Mouse (Mus musculus) heart, adult 2 months (tissue): ENCODE measurements around the gene Baz1a. TPM values are rescaled to one million over a fixed set of nuclear protein-coding genes. Genes with fewer than 3 reads are reported as not detected.

Experiments
- DNase-seq, 2 experiments: peaks; one replicate each; pipeline ENCODE4 v3.0.0; 2021
- H3K27ac ChIP-seq: fragments of 200-600 bp; 2 replicates; pipeline ENCODE4 v1.8.1; 2022
- H3K27me3 ChIP-seq: fragments of 200-500 bp; 2 replicates; pipeline ENCODE4 v1.6.1; 2012; ENCODE audit warnings: mild to moderate bottlenecking, low read length, inconsistent platforms, mixed read lengths; ENCODE audit not compliant: control insufficient read depth, insufficient read depth
- H3K36me3 ChIP-seq: fragments of 200-500 bp; 2 replicates; pipeline ENCODE4 v1.6.1; 2012; ENCODE audit warnings: low read length, inconsistent platforms; ENCODE audit not compliant: control insufficient read depth, insufficient read depth
- H3K4me1 ChIP-seq: fragments of 200-500 bp; 2 replicates; pipeline ENCODE4 v1.6.1; 2011; ENCODE audit warnings: low read length; ENCODE audit not compliant: control insufficient read depth, insufficient read depth
- H3K4me3 ChIP-seq: fragments of 200-600 bp; 2 replicates; pipeline ENCODE4 v1.8.1; 2022
- H3K79me2 ChIP-seq: fragments of 200-500 bp; replicated peaks from 2 replicates; pipeline ENCODE4 v1.6.1; 2012; ENCODE audit warnings: mild to moderate bottlenecking, inconsistent platforms, low read length, moderate library complexity, mixed read lengths; ENCODE audit not compliant: control insufficient read depth, insufficient read depth
- H3K9ac ChIP-seq: fragments of 200-500 bp; 2 replicates; pipeline ENCODE4 v1.6.1; 2012; ENCODE audit warnings: low read depth, mild to moderate bottlenecking, control low read depth, inconsistent platforms, low read length, mixed read lengths
- CTCF ChIP-seq: fragments of 200-600 bp; IDR thresholded peaks from 2 replicates; pipeline ENCODE4 v1.8.1; 2022; ENCODE audit warnings: antibody characterized with exemption, mild to moderate bottlenecking, moderate library complexity
- EP300 ChIP-seq: fragments of 200-500 bp; IDR thresholded peaks from 2 replicates; pipeline ENCODE4 v1.6.1; 2011; ENCODE audit warnings: low read depth, low read length, control low read depth; ENCODE audit not compliant: insufficient read depth
- POLR2A ChIP-seq: fragments of 200-500 bp; IDR thresholded peaks from 2 replicates; pipeline ENCODE4 v1.6.1; 2011; ENCODE audit warnings: mild to moderate bottlenecking, low read depth, low read length, control low read depth; ENCODE audit not compliant: insufficient read depth
- WGBS: fragments of 180-500 bp; shearing (Covaris S2); methylation state at CpG from one replicate; pipeline ENCODE4 v1.1.7; 2018; 5-methylcytosine and 5-hydroxymethylcytosine counted together
- intact Hi-C: fragments of 180-260 bp; cut with DNase I; formaldehyde crosslinking; loops from one replicate; pipeline ENCODE4 v1.15.1; 2025
- polyA plus RNA-seq: library from polyadenylated mRNA; depleted of rRNA; stranded (reverse); fragments of >200 nt; gene quantifications from 2 replicates; pipeline ENCODE4 v1.2.3, GENCODE M21; 2012
- total RNA-seq, 2 experiments: library from RNA; stranded (reverse); gene quantifications; 2 replicates each; pipeline ENCODE4 v1.2.3; 2021

Gene Baz1a
- total and polyA plus RNA-seq, 3 experiments: 1.4 to 7.8 (median 7.0) TPM

GRCm38 (mm10) chr12:54980532-54980931 is 33.6 kb downstream of the Baz1a start:
- no peak for DNase-seq
- WGBS: 80% methylated on average over 6 of the region's 6 CpGs
- no peaks in the 10 kb centered on the region; the same call in 1 of the 2 replicates for H3K79me2 ChIP-seq

GRCm38 (mm10) chr12:54969033-54969432 is 45.1 kb downstream of the Baz1a start:
- Histone ChIP-seq H3K79me2 (no peaks in the 10 kb centered on the region), H3K9ac (no peak overlapping the region), H3K27me3 (no peaks in the 10 kb centered on the region), H3K4me3 (no peak overlapping the region), H3K27ac (no peak overlapping the region), H3K4me1 (no peaks in the 10 kb centered on the region), H3K36me3 (no peaks in the 10 kb centered on the region; the same call in 1 of the 2 replicates)
- intact Hi-C loops: no loop called here
- WGBS: 46% methylated on average over 3 of the region's 3 CpGs
- DNase-seq: no peak
- no peak for TF ChIP-seq EP300
- no peak for TF ChIP-seq CTCF
- no peak for TF ChIP-seq POLR2A

More at GRCm38 (mm10) chr12:54980532-54980931, 33.6 kb downstream of the Baz1a start:
- H3K36me3 ChIP-seq: no peaks in the 10 kb centered on the region
- no peak overlapping the region for H3K9ac ChIP-seq
- no peak for TF ChIP-seq CTCF
- TF ChIP-seq POLR2A: no peak
- no peak for TF ChIP-seq EP300
- H3K4me1 ChIP-seq: no peaks in the 10 kb centered on the region
- no peak overlapping the region for H3K4me3 ChIP-seq
- no peaks in the 10 kb centered on the region for H3K27me3 ChIP-seq
- intact Hi-C loops: loop anchor here (10.0 kb wide), 1 partner anchor 146 kb away; no protein-coding TSS in a partner anchor
- no peak overlapping the region for H3K27ac ChIP-seq

GRCm38 (mm10) chr12:54965532-54966160 is 48.5 kb downstream of the Baz1a start:
- H3K27ac ChIP-seq: no peak overlapping the region
- TF ChIP-seq POLR2A (no peak), EP300 (no peak), CTCF (no peak)
- no peaks in the 10 kb centered on the region for H3K27me3 ChIP-seq
- no peak for DNase-seq
- WGBS: 97% methylated on average over 4 of the region's 4 CpGs
- no peak overlapping the region for H3K9ac ChIP-seq
- no peak overlapping the region for H3K4me3 ChIP-seq
- intact Hi-C loops: no loop called here
- no peaks in the 10 kb centered on the region for H3K79me2 ChIP-seq
- no peaks in the 10 kb centered on the region for H3K4me1 ChIP-seq
- H3K36me3 ChIP-seq: no peaks in the 10 kb centered on the region

GRCm38 (mm10) chr12:54959569-54959968 is 54.6 kb downstream of the Baz1a start:
- TF ChIP-seq EP300: no peak
- no peak for TF ChIP-seq POLR2A
- no peak for TF ChIP-seq CTCF
- H3K4me1 ChIP-seq: peaks cover 2% of the 10 kb centered on the region
- H3K36me3 ChIP-seq: peaks cover 3% of the 10 kb centered on the region
- 52% methylated on average over 2 of the region's 2 CpGs for WGBS
- H3K27ac ChIP-seq: no peak overlapping the region
- H3K9ac ChIP-seq: no peak overlapping the region
- no peaks in the 10 kb centered on the region for H3K27me3 ChIP-seq
- intact Hi-C loops: no loop called here
- no peak for DNase-seq
- no peaks in the 10 kb centered on the region for H3K79me2 ChIP-seq
- H3K4me3 ChIP-seq: no peak overlapping the region

- Histone ChIP-seq H3K27ac (no peak overlapping the region), H3K36me3 (peaks cover 3% of the 10 kb centered on the region), H3K27me3 (no peaks in the 10 kb centered on the region), H3K79me2 (no peaks in the 10 kb centered on the region), H3K9ac (no peak overlapping the region), H3K4me3 (no peak overlapping the region), H3K4me1 (peaks cover 2% of the 10 kb centered on the region)
- no peak for DNase-seq
- TF ChIP-seq CTCF: no peak
- no peak for TF ChIP-seq POLR2A
- TF ChIP-seq EP300: no peak
- 15% methylated on average over 2 of the region's 2 CpGs for WGBS
- intact Hi-C loops: no loop called here
Measured at GRCm38 (mm10) chr12:54956974-54957373, 57.2 kb downstream of the Baz1a start.

GRCm38 (mm10) chr12:54956457-54956856 is 57.7 kb downstream of the Baz1a start:
- peaks cover 3% of the 10 kb centered on the region for H3K36me3 ChIP-seq
- H3K27me3 ChIP-seq: no peaks in the 10 kb centered on the region
- H3K4me3 ChIP-seq: no peak overlapping the region
- no peak overlapping the region for H3K27ac ChIP-seq
- 91% methylated on average over 4 of the region's 4 CpGs for WGBS
- no peak overlapping the region for H3K9ac ChIP-seq
- no peak for TF ChIP-seq CTCF
- TF ChIP-seq EP300: no peak
- TF ChIP-seq POLR2A: no peak
- peaks cover 2% of the 10 kb centered on the region for H3K4me1 ChIP-seq
- no peaks in the 10 kb centered on the region for H3K79me2 ChIP-seq
- no peak for DNase-seq
- intact Hi-C loops: no loop called here
